In the genomic region with DNA sequence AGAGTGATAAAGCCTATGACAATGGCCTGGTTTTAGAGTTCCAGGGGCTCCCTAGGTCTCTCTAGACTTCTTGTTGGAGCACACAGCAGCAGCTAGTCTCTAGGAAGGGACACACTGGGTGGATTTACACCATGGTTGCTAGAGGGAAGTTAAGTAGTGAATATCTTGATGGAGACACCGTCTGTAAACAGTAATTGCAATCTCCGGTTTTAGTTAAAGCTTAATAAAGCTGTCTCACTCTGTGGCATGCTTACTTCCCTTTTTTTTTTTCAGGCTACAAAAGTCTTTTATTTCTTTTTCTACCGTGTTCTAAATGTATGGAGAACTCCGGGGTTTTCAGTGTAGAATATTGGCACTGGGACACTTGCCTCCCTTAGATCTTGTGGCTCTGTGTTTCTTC, we compare ENCODE assay signal across 22 mouse cellular contexts. TPM values are rescaled to one million over a fixed set of nuclear protein-coding genes. Genes with fewer than 3 reads are reported as not detected.
"Had no signal": no experiment of that assay in that cellular context is flagged by ENCODE, and none has a peak within 500 bp of the region (broad histone marks: within the 10 kb centered on the region; RNA-seq: fewer than 3 reads in every experiment).

No protein-coding gene starts in this region.

- H3K27me3 ChIP-seq: limb, embryonic 15.5 days; liver, embryonic 12.5 days; neural tube, embryonic 15.5 days had no signal

- H3K9me3 ChIP-seq: limb, embryonic 15.5 days; liver, embryonic 12.5 days; neural tube, embryonic 15.5 days had no signal

- DNase-seq: kidney, adult 18-20 months; kidney, postnatal 10 days; kidney, postnatal 4 days; lung, embryonic 14.5 days; lung, postnatal 10 days; lung, postnatal 4 days; midbrain, embryonic 14.5 days; right cerebral cortex, adult 18-20 months; right cerebral cortex, postnatal 25 days; thymus, postnatal 14 days had no signal

- H3K9ac ChIP-seq: limb, embryonic 15.5 days; liver, embryonic 12.5 days; lung, embryonic 14.5 days; neural tube, embryonic 15.5 days had no signal

- H3K4me3 ChIP-seq: layer of hippocampus, adult 2 months; limb, embryonic 15.5 days; liver, embryonic 12.5 days; myocyte; neural tube, embryonic 15.5 days had no signal

- H3K36me3 ChIP-seq: limb, embryonic 15.5 days; liver, embryonic 12.5 days; neural tube, embryonic 15.5 days had no signal

- ATAC-seq: liver, embryonic 12.5 days had no signal

- H3K4me1 ChIP-seq: limb, embryonic 15.5 days; liver, embryonic 12.5 days; neural tube, embryonic 15.5 days had no signal

- H3K27ac ChIP-seq: layer of hippocampus, adult 2 months; limb, embryonic 15.5 days; liver, embryonic 12.5 days; neural tube, embryonic 15.5 days; stomach, postnatal 0 days had no signal

RNA-seq across cellular contexts. Expression of gene Ccdc54, which starts 22.0 kb away (rescaled TPM):
- total RNA-seq: layer of hippocampus, adult 2 months; layer of hippocampus, postnatal 10 days; left cerebral cortex, postnatal 36 days had no signal
- polyA plus RNA-seq: kidney, embryonic 14.5 days; limb, embryonic 15.5 days; liver, embryonic 12.5 days; liver, embryonic 16.5 days; lung, embryonic 14.5 days; midbrain, embryonic 14.5 days; myocyte; neural tube, embryonic 11.5 days; neural tube, embryonic 15.5 days; stomach, postnatal 0 days; urinary bladder, adult 2 months had no signal
